Mouse (Mus musculus) megakaryocyte, embryonic 14.5 days (primary cell): Measurements from ENCODE around the gene Slc1a7. TPM values are rescaled to one million over a fixed set of nuclear protein-coding genes. Genes with fewer than 3 reads are reported as not detected.
A peak's percentile ranks its signal among the peaks of the same experiment; 100 is the strongest.

Experiments used
- H3K27me3 ChIP-seq: replicated peaks from 2 replicates; pipeline ENCODE3; 2012; ENCODE audit warnings: inconsistent platforms
- H3K36me3 ChIP-seq: replicated peaks from 2 replicates; pipeline ENCODE3; 2012; ENCODE audit warnings: low read length, inconsistent platforms, mixed read lengths
- H3K4me1 ChIP-seq: 2 replicates; pipeline ENCODE4 v1.6.1; 2012; ENCODE audit warnings: inconsistent platforms
- H3K4me3 ChIP-seq: replicated peaks from 2 replicates; pipeline ENCODE3; 2012; ENCODE audit warnings: moderate library complexity, mild to moderate bottlenecking, inconsistent platforms
- H3K9me3 ChIP-seq: 2 replicates; pipeline ENCODE4 v1.6.1; 2012; ENCODE audit warnings: inconsistent platforms
- FLI1 ChIP-seq: IDR thresholded peaks from 2 replicates; pipeline ENCODE4 v1.6.1; 2012; ENCODE audit warnings: low read length, inconsistent platforms, mixed read lengths
- GATA1 ChIP-seq: IDR thresholded peaks from 3 replicates; pipeline ENCODE4 v1.6.1; 2012; ENCODE audit warnings: mixed read lengths, low read length, inconsistent platforms, borderline replicate concordance
- polyA plus RNA-seq: library from polyadenylated mRNA; stranded (reverse); fragments of >175 nt; gene quantifications from 2 replicates; pipeline ENCODE4 v1.2.3, GENCODE M21; 2012; ENCODE audit warnings: low replicate concordance; ENCODE audit not compliant: insufficient read depth

The Slc1a7 gene
- polyA plus RNA-seq, 1 experiment, result not detected

DNA sequence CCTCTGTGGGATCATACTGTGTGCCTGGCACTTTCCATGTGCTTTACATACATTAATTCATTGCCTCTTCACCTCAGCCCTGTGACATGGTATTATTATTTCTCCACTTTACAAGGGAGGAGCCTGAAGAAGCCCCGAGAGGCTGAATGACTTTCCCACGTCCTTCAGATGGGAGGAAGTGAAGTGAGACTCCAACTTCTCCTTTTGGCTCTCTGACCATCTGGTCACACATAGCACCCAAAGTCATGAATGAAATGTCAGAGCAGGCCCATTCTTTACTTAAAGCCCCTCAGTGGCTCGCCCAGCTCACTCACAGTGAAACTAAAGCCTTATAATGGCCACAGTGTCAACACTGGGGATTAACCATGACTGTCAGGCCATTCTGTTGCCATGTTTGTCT is 32.9 kb upstream of the Slc1a7 start:
- H3K27me3 ChIP-seq, result peaks cover 24% of the 10 kb centered on the region
- no peak overlapping the region for H3K4me3 ChIP-seq
- H3K36me3 ChIP-seq, result no peaks in the 10 kb centered on the region
- TF ChIP-seq FLI1, result no peak
- TF ChIP-seq GATA1, result no peak
- peaks cover 27% of the 10 kb centered on the region for H3K4me1 ChIP-seq
- no peaks in the 10 kb centered on the region for H3K9me3 ChIP-seq

DNA sequence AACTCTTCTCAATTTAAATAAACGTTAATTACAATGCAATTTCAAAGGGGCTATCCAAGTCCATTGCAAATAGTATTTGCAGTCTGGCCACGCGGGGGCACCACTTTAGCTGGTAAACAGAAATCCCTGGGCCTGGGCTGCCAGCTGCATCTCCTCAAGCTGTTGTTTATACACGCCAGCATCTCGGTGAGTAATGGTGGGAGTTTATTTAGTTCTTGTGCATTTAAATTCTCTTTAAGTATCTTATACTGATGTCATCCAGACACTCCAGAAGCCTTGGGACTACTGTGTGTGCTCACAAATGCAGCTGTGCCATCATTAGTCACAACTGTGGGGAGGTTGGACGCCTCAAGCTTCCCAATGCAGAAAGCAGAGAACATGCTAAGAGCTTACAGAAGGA is 30.8 kb upstream of the Slc1a7 start:
- Histone ChIP-seq H3K36me3 (no peaks in the 10 kb centered on the region), H3K4me3 (no peak overlapping the region), H3K4me1 (peaks cover 27% of the 10 kb centered on the region), H3K27me3 (peaks cover 36% of the 10 kb centered on the region), H3K9me3 (no peaks in the 10 kb centered on the region)
- TF ChIP-seq GATA1 (no peak), FLI1 (no peak)

DNA sequence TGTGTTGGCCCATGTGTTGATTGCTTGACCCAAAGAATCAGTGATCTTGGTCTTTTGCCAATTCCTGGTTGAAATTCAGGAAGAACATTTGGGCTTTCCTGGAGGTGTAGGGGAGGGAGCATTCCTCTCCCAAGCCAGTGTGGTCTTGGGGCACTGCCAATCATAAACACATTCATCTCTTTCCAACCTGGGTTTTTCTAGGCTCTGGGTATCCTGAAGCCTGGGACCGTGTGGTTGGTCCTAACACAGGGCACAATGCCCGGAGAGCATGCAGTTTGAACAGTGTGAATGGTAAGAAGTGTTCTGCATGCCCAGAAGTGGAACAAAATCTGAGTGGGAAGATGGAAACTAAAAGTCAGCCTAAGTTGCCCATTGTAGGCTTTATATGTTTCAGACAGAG is 30.0 kb upstream of the Slc1a7 start:
- Histone ChIP-seq H3K9me3 (no peaks in the 10 kb centered on the region), H3K4me1 (peaks cover 20% of the 10 kb centered on the region), H3K36me3 (no peaks in the 10 kb centered on the region), H3K4me3 (no peak overlapping the region), H3K27me3 (peaks cover 36% of the 10 kb centered on the region)
- TF ChIP-seq GATA1 (no peak), FLI1 (no peak)

DNA sequence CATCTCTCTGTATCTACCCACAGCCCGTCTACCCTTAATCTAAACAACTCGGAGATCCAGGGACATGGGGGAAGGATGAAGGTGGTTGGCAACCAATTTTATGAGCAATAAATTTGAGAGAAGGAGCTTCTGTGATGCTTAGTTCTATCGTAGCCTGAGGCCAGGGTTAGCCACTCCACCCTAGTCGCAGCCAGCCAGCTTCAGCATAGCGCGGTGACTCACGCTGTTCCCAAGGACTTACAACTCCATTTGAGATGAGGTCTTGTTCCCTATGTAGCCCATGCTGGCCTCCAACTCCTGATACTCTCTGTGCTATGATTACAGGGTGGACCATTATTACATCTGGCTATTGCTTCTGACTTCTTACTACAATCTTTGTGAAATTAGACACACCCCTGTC is 25.4 kb upstream of the Slc1a7 start:
- H3K36me3 ChIP-seq, result no peaks in the 10 kb centered on the region
- H3K4me1 ChIP-seq, result peaks cover 10% of the 10 kb centered on the region
- TF ChIP-seq GATA1 (no peak), FLI1 (no peak)
- H3K27me3 ChIP-seq, result peaks cover 44% of the 10 kb centered on the region
- H3K9me3 ChIP-seq, result no peaks in the 10 kb centered on the region
- no peak overlapping the region for H3K4me3 ChIP-seq

DNA sequence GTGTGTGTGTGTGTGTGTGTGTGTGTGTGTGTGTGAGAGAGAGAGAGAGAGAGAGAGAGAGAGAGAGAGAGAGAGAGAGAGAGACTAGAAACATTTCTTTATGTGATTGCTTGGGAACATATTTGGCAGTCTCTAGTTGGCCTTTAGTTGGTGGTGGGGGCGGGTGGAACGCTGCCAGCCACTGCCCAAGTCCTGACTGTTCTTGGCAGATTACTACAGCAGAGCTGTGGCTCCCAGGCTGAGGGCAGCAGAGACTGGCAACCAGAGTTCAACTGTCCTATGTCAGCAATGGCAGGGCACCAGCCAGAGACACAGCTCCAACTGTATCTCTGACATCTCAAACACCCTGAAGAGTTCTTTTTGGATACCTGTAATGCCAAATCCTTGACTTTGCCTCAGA is 24.0 kb upstream of the Slc1a7 start:
- TF ChIP-seq FLI1 (no peak), GATA1 (no peak)

DNA sequence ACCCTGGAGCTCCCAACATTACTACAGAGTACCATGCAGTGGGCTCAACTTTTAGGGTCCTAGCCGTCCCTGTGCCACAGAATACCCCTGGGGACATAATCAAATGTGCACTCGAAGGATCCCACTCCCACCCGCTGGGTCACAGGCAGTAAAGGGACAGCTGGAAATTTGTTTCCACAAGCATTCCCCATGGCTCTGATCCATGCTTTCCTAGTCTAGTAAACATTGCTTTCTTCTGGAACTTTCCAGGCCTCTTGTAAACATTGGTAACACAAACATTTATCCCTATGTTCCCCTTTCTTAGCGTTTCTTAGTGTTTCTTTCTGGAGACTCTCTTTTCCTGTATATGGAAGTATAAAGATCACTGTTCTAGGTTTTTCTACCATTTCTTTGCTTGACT is 18.2 kb upstream of the Slc1a7 start:
- Histone ChIP-seq H3K4me1 (no peaks in the 10 kb centered on the region), H3K27me3 (peaks cover 18% of the 10 kb centered on the region), H3K36me3 (no peaks in the 10 kb centered on the region), H3K4me3 (no peak overlapping the region), H3K9me3 (peaks cover 5% of the 10 kb centered on the region)
- no peak for TF ChIP-seq GATA1
- no peak for TF ChIP-seq FLI1

More for the DNA sequence above, 24.0 kb upstream of the Slc1a7 start:
- H3K36me3 ChIP-seq, result no peaks in the 10 kb centered on the region
- peaks cover 41% of the 10 kb centered on the region for H3K27me3 ChIP-seq
- H3K9me3 ChIP-seq, result no peaks in the 10 kb centered on the region
- peaks cover 7% of the 10 kb centered on the region for H3K4me1 ChIP-seq
- H3K4me3 ChIP-seq, result no peak overlapping the region

DNA sequence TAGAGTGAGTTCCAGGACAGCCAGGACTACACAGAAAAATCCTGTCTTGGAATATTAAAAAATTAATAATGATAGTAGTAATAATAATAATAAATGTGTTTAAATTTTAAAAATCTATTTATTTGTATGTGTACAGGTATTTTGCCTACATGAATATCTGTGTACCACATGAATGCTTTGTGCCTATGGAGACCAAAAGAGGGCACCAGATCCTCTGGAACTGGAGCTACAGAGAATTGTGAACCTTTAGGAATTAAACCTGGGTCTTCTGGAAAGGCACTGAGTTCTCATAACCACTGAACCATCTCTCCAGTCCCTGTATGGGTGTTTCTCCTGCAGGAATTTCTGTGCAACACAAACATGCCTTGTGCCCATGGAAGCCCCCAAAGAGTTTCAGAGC is 15.3 kb upstream of the Slc1a7 start:
- Histone ChIP-seq H3K36me3 (no peaks in the 10 kb centered on the region), H3K27me3 (peaks cover 16% of the 10 kb centered on the region), H3K4me3 (no peak overlapping the region), H3K4me1 (no peaks in the 10 kb centered on the region), H3K9me3 (peaks cover 5% of the 10 kb centered on the region)
- TF ChIP-seq GATA1, result no peak
- TF ChIP-seq FLI1, result no peak

DNA sequence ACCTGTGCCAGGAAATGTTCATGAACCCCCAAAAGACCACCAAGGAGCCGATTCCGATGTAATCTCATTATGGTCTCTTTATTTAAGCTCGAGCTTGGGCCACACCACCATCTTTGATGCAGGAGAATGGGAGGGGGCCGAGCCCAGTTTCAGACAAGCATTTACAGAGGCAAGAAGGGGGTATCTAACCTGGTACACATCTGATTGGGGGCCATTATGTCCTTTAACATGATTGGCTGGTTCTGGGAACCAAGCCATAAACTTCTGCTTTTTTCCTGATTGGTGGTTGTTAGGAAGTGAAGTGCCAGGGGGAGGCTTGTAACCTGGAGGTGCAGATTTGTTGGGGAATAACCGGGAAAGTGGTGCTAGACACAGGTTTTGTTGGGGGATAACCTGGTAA is 12.4 kb upstream of the Slc1a7 start:
- Histone ChIP-seq H3K36me3 (no peaks in the 10 kb centered on the region), H3K27me3 (peaks cover 21% of the 10 kb centered on the region), H3K4me1 (no peaks in the 10 kb centered on the region), H3K9me3 (peaks cover 4% of the 10 kb centered on the region), H3K4me3 (no peak overlapping the region)
- no peak for TF ChIP-seq FLI1
- TF ChIP-seq GATA1, result no peak

DNA sequence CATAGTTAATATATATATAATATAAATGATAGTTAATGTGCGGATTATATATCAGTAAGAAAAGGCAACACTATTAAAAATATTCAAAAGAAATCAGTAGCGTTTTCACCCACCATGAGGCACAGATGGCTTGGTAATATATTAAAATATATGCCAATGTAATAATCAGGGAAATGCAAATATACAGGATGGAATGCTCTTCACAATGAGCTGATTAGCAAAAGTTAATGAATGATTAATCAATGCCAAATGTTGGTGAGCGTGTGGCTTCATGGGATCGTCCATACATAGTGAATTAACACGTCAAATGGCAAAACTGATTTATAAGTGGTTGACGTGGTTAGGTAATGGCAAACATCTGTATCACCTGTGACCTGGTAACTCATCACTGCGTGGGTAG is 9.6 kb upstream of the Slc1a7 start:
- Histone ChIP-seq H3K4me1 (peaks cover 22% of the 10 kb centered on the region), H3K36me3 (no peaks in the 10 kb centered on the region), H3K27me3 (peaks cover 31% of the 10 kb centered on the region), H3K4me3 (no peak overlapping the region), H3K9me3 (no peaks in the 10 kb centered on the region)
- TF ChIP-seq FLI1 (no peak), GATA1 (no peak)

DNA sequence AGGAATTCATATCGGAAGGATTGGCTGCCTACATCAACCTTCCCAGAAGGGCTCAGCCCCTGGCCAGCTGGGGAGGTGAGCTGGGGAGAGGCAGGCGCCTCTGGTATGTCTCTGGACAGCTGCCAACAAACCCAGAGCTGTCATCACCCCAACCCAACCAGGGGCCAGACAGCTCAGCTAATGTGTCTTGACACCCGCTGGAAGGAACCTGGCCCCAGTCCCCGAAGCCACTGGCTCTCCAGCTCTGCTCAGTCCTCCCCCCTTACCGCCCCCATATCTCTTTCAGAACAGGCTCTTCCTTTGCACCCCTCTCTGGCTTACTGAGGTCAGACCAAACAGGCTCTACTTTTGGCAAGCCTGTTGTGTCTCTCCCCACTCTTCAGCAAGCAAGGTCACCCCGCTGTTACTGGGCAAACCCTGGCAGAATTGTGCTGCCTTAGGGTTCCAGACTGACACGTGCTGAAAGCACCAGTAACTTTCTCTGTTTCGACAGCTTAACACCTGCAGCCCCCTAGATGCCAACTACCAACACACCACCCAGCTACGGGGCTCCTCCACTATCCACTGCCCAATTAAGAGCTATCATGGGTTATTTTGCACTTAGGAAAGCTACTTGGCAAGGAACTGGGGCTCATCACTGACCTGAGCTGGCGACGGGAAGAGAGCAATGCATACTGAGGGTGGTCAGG is 5.9 kb upstream of the Slc1a7 start:
- Histone ChIP-seq H3K4me1 (peaks cover 52% of the 10 kb centered on the region), H3K27me3 (peaks cover 29% of the 10 kb centered on the region), H3K36me3 (no peaks in the 10 kb centered on the region), H3K9me3 (peaks cover 13% of the 10 kb centered on the region), H3K4me3 (peak overlapping the region; percentile 73)
- TF ChIP-seq FLI1 (no peak), GATA1 (no peak)

DNA sequence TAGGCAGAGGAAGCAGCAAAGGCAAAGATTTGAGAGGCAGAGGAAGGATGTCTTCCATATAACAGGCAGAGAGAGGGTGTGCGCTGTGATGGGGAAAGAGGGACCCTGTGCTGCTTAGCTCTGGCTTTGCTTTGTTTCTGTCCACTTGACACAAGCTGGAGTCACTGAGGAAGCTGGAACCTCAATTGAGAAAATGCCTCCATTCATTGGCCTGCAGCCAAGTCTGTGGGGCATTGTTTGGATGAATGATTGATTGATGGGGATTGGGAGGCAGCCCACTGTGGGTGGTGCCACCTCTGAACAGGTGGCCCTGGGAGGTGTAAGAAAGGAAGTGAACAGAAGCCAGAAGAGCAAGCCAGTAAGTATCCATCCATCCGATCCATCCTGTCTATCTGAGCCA is 5.3 kb upstream of the Slc1a7 start:
- TF ChIP-seq FLI1, result no peak
- no peak for TF ChIP-seq GATA1
- Histone ChIP-seq H3K4me3 (peak overlapping the region; percentile 73), H3K36me3 (no peaks in the 10 kb centered on the region), H3K27me3 (peaks cover 29% of the 10 kb centered on the region), H3K4me1 (peaks cover 55% of the 10 kb centered on the region), H3K9me3 (peaks cover 13% of the 10 kb centered on the region)
